Mouse (Mus musculus) megakaryocyte, embryonic 14.5 days (primary cell): ENCODE measurements around the gene Mboat2. TPM values are rescaled to one million over a fixed set of nuclear protein-coding genes. Genes with fewer than 3 reads are reported as not detected.

Source experiments
- H3K27me3 ChIP-seq: replicated peaks from 2 replicates; pipeline ENCODE3; 2012; ENCODE audit warnings: inconsistent platforms
- H3K36me3 ChIP-seq: replicated peaks from 2 replicates; pipeline ENCODE3; 2012; ENCODE audit warnings: low read length, inconsistent platforms, mixed read lengths
- H3K4me1 ChIP-seq: 2 replicates; pipeline ENCODE4 v1.6.1; 2012; ENCODE audit warnings: inconsistent platforms
- H3K4me3 ChIP-seq: replicated peaks from 2 replicates; pipeline ENCODE3; 2012; ENCODE audit warnings: moderate library complexity, mild to moderate bottlenecking, inconsistent platforms
- H3K9me3 ChIP-seq: 2 replicates; pipeline ENCODE4 v1.6.1; 2012; ENCODE audit warnings: inconsistent platforms
- FLI1 ChIP-seq: IDR thresholded peaks from 2 replicates; pipeline ENCODE4 v1.6.1; 2012; ENCODE audit warnings: low read length, inconsistent platforms, mixed read lengths
- GATA1 ChIP-seq: IDR thresholded peaks from 3 replicates; pipeline ENCODE4 v1.6.1; 2012; ENCODE audit warnings: mixed read lengths, low read length, inconsistent platforms, borderline replicate concordance
- polyA plus RNA-seq: library from polyadenylated mRNA; stranded (reverse); fragments of >175 nt; gene quantifications from 2 replicates; pipeline ENCODE4 v1.2.3, GENCODE M21; 2012; ENCODE audit warnings: low replicate concordance; ENCODE audit not compliant: insufficient read depth

Mboat2 gene
- polyA plus RNA-seq, 1 experiment, result 1.6 TPM

GRCm38 (mm10) chr12:24974446-24975114 is 143.9 kb downstream of the Mboat2 start, which contains the start of gene Kidins220:
Kidins220 (plus strand) TSS chr12:24974925.
- Histone ChIP-seq H3K27me3 (no peaks in the 10 kb centered on the region), H3K9me3 (no peaks in the 10 kb centered on the region), H3K4me1 (peaks cover 44% of the 10 kb centered on the region), H3K4me3 (peak within 1 kb of the TSS; percentile 100), H3K36me3 (peaks cover 23% of the 10 kb centered on the region)
- TF ChIP-seq GATA1 (no peak), FLI1 (no peak)

DNA sequence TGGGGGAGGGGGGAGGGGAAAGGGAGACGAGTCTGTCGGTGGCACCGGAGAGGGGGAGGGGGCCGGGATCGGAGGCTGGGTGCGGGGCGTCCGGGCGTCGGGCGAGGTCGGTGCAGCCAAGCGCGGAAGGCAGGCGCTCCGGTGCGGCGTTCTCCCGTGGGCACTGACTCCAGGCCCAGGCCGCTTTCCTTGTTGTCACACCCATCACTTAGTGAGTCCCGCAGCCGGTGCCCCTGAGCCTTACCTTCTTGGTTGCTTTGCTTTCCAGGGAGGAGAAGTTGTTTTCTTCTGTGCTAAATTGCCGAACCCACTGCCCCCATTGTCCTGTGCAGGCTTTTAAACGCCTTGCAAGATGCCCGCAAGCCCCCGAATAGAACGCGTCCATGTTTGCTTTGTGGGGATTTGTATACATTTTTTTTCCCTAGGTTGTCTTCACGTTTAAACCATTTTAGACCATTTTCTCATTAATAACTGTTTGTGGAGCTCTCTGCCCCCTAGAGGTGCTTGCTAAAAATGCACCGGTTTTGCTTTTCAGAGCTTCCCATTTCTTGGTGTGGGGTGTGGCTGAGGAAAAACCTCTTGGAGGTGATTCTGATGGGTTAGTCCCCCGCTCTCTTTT is 144.5 kb downstream of the Mboat2 start:
- peak overlapping the region; percentile 100 for H3K4me3 ChIP-seq
- H3K4me1 ChIP-seq, result peaks cover 46% of the 10 kb centered on the region
- TF ChIP-seq FLI1, result no peak
- no peak for TF ChIP-seq GATA1
- no peaks in the 10 kb centered on the region for H3K9me3 ChIP-seq
- H3K27me3 ChIP-seq, result no peaks in the 10 kb centered on the region
- peaks cover 29% of the 10 kb centered on the region for H3K36me3 ChIP-seq

- H3K36me3 ChIP-seq, result peaks cover 87% of the 10 kb centered on the region
Observed at GRCm38 (mm10) chr12:24985226-24985625, 154.5 kb downstream of the Mboat2 start.

DNA sequence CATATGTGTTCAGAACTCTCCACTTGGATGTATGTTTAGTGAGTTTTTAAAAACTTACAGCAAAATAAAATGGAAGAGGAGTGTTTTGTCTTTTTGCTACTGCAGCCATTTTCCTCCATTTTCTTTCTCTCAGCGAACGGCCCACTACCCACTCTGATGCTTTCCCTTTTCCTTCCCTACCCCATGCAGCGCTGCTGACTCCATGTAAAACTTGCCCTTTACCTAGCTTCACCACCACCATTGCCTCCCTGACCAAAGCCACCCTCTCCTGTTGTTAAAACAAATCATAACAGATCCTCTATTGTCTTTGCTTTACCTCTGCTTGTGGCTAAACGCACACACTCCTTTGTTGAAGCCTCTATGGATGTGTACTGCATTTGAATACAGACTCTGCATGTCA is 164.7 kb downstream of the Mboat2 start:
- no peak for TF ChIP-seq GATA1
- TF ChIP-seq FLI1, result no peak
- H3K4me1 ChIP-seq, result peaks cover 6% of the 10 kb centered on the region; the same call in 1 of the 2 replicates
- H3K9me3 ChIP-seq, result no peaks in the 10 kb centered on the region
- no peak overlapping the region for H3K4me3 ChIP-seq
- peaks cover 97% of the 10 kb centered on the region for H3K36me3 ChIP-seq
- H3K27me3 ChIP-seq, result no peaks in the 10 kb centered on the region

More at GRCm38 (mm10) chr12:24985226-24985625, 154.5 kb downstream of the Mboat2 start:
- TF ChIP-seq GATA1, result no peak
- TF ChIP-seq FLI1, result no peak
- Histone ChIP-seq H3K4me1 (peaks cover 28% of the 10 kb centered on the region), H3K27me3 (no peaks in the 10 kb centered on the region), H3K9me3 (no peaks in the 10 kb centered on the region), H3K4me3 (no peak overlapping the region)

DNA sequence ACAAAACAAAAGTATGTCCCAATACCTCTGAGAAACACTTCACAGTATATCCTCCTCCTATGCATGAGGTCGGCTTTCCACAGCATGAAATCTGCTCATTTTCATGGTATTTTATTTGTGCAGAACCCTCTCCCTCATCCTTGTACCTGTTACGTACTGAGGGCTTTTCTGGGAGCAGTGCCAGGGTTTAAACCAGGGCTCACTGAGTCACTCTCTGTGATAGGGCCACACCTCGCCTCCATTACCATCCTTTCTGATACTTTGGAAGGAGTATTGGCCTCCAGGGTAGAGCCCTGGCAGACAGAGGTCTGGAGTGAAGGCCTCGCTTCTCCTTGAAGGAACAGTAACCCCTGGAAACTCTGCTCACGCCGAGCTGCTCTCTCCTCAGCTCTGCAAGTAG is 174.7 kb downstream of the Mboat2 start:
- H3K27me3 ChIP-seq, result no peaks in the 10 kb centered on the region
- H3K36me3 ChIP-seq, result peaks cover 95% of the 10 kb centered on the region
- H3K4me3 ChIP-seq, result no peak overlapping the region
- H3K4me1 ChIP-seq, result no peaks in the 10 kb centered on the region
- no peak for TF ChIP-seq GATA1
- no peaks in the 10 kb centered on the region for H3K9me3 ChIP-seq

- Histone ChIP-seq H3K36me3 (peaks cover 95% of the 10 kb centered on the region), H3K4me3 (no peak overlapping the region), H3K9me3 (no peaks in the 10 kb centered on the region), H3K27me3 (no peaks in the 10 kb centered on the region), H3K4me1 (peaks cover 14% of the 10 kb centered on the region)
- no peak for TF ChIP-seq FLI1
- no peak for TF ChIP-seq GATA1
Observed at GRCm38 (mm10) chr12:25009957-25010356, 179.3 kb downstream of the Mboat2 start.

DNA sequence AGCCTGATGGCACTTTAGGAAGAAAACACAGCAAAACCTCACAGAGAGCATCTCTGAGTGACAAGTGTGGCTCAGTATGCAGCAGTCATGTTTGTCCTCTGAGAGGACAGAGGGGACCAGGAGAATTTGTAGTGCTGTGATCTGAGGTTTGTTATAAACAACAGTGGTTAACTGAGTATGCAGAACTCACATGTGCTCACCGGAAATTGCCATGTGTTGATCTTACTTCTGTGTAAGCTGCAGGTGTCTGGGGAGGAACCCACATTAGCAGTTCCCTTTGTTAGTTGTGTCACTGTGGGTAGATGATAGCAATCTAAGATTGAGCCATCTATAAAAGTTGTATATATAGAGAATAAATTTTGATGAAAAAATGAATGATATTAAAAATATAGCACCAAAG is 179.7 kb downstream of the Mboat2 start:
- no peaks in the 10 kb centered on the region for H3K9me3 ChIP-seq
- no peak overlapping the region for H3K4me3 ChIP-seq
- peaks cover 95% of the 10 kb centered on the region for H3K36me3 ChIP-seq
- H3K27me3 ChIP-seq, result no peaks in the 10 kb centered on the region
- TF ChIP-seq GATA1 (no peak), FLI1 (no peak)
- peaks cover 14% of the 10 kb centered on the region for H3K4me1 ChIP-seq

DNA sequence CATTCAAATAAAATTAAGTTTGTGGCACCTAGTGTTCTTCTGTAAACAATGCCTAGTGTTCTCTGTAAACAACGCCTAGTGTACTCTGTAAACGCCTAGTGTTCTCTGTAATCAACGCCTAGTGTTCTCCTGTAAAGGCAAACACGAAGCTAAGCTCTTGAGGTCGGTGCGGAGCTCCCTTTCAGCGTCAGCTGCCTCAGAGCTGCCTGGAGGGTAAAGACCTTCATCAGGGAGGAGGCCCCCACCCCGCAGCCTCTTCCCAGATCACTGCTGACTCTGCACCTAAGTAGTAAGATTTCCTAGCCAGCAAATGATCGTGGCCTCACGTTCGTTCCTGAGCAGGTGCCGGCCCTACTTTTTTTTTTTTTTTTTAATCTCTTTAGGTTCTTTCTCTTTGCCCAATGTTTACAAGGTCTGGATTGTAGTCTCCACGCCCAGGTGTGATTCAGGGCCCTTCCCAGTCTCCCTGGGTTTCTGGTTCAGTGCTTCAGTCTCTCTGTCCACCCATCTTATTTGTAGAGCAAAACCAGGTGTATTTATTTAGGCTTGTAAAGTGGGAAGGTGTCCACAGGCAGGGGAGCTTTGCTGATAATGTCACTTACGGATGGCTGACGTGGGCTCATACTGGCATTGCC is 181.2 kb downstream of the Mboat2 start:
- Histone ChIP-seq H3K27me3 (no peaks in the 10 kb centered on the region), H3K4me3 (no peak overlapping the region), H3K9me3 (no peaks in the 10 kb centered on the region), H3K36me3 (peaks cover 96% of the 10 kb centered on the region), H3K4me1 (peaks cover 14% of the 10 kb centered on the region)
- TF ChIP-seq GATA1, result no peak
- TF ChIP-seq FLI1, result no peak

GRCm38 (mm10) chr12:25012555-25013540 is 182.2 kb downstream of the Mboat2 start:
- Histone ChIP-seq H3K4me3 (no peak overlapping the region), H3K9me3 (no peaks in the 10 kb centered on the region), H3K36me3 (peaks cover 97% of the 10 kb centered on the region), H3K27me3 (no peaks in the 10 kb centered on the region), H3K4me1 (peaks cover 14% of the 10 kb centered on the region)
- TF ChIP-seq FLI1 (no peak), GATA1 (no peak)

Other genes with a start within 250 kb of the Mboat2 start
- gene Klf11, start 179.6 kb upstream of the Mboat2 start, polyA plus RNA-seq, result 0.80 and 3.6 TPM in 2 replicates
- not detected in 2 replicates for gene Cys1, start 149.1 kb upstream of the Mboat2 start, polyA plus RNA-seq
- gene Rrm2, start 122.6 kb upstream of the Mboat2 start, polyA plus RNA-seq, result 40.1 and 47.8 TPM in 2 replicates
- 7.2 and 13.8 TPM in 2 replicates for gene Kidins220, start 144.0 kb downstream of the Mboat2 start, polyA plus RNA-seq